17 mouse cellular contexts compared by ENCODE assay signal in the genomic region with DNA sequence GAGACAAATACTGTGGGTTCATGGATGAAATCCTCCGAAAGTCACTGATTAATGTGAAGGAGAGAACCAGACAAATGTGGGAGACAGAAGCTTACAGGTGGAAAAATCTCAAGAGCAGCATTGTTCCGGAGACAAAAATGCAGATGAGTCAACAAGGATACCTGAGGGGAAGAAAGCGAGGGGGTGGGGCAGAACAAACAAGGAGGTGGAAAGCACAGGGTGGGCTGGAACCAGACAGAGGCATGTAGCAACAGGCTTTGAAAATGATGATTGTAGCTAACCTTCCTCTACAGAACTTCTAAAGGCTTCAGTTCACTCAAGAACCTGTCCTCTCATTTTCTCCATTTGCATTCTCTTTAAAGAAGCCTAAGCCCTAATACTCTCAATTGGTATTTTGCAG.
"Had no signal": no experiment of that assay in that cellular context is flagged by ENCODE, and none has a peak within 500 bp of the region (broad histone marks: within the 10 kb centered on the region; RNA-seq: fewer than 3 reads in every experiment).

No protein-coding gene starts in this region.

- H3K27me3 ChIP-seq: neural tube, embryonic 12.5 days; neural tube, embryonic 13.5 days; neural tube, embryonic 15.5 days; stomach, embryonic 15.5 days had no signal

- H3K27ac ChIP-seq: neural tube, embryonic 12.5 days; neural tube, embryonic 13.5 days; neural tube, embryonic 15.5 days; stomach, embryonic 15.5 days; stomach, postnatal 0 days had no signal

- DNase-seq: retina, postnatal 1 day; right cerebral cortex, adult 18-20 months; right cerebral cortex, postnatal 14 days; right cerebral cortex, postnatal 25 days; right cerebral cortex, postnatal 4 days; spleen, adult 18-20 months; thymus, adult 18-20 months; thymus, adult 2 months; thymus, postnatal 14 days; thymus, postnatal 25 days; thymus, postnatal 36 days; thymus, postnatal 4 days had no signal

- H3K4me1 ChIP-seq: neural tube, embryonic 12.5 days; neural tube, embryonic 13.5 days; stomach, embryonic 15.5 days had no signal

- H3K9ac ChIP-seq: neural tube, embryonic 12.5 days; neural tube, embryonic 13.5 days; neural tube, embryonic 15.5 days; stomach, embryonic 15.5 days had no signal

- H3K4me2 ChIP-seq: neural tube, embryonic 12.5 days; neural tube, embryonic 13.5 days; neural tube, embryonic 15.5 days; stomach, embryonic 15.5 days had no signal

- H3K4me3 ChIP-seq: neural tube, embryonic 12.5 days; neural tube, embryonic 13.5 days; neural tube, embryonic 15.5 days; stomach, embryonic 15.5 days had no signal

- H3K9me3 ChIP-seq: neural tube, embryonic 12.5 days; neural tube, embryonic 13.5 days; neural tube, embryonic 15.5 days; stomach, embryonic 15.5 days had no signal

- H3K36me3 ChIP-seq: neural tube, embryonic 12.5 days; neural tube, embryonic 13.5 days; neural tube, embryonic 15.5 days; stomach, embryonic 15.5 days had no signal
